Mouse (Mus musculus) olfactory bulb, adult 2 months (tissue): ENCODE measurements at regions not wholly inside any gene's neighbourhood (a gene's known extent, or its start where the extent isn't known, plus 50 kb on each side); places are given as distances from the start of the nearest gene placed in this dataset.

Experiments used
- H3K27ac ChIP-seq: fragments of 200-500 bp; 2 replicates; pipeline ENCODE4 v1.5.1; 2012; ENCODE audit warnings: low read depth, low read length; ENCODE audit not compliant: insufficient read depth
- H3K4me1 ChIP-seq: fragments of 200-500 bp; 2 replicates; pipeline ENCODE4 v1.6.1; 2012; ENCODE audit warnings: low read length; ENCODE audit not compliant: control insufficient read depth, insufficient read depth
- H3K4me3 ChIP-seq: fragments of 200-500 bp; 2 replicates; pipeline ENCODE4 v1.5.1; 2012; ENCODE audit warnings: mild to moderate bottlenecking, low read depth, low read length, moderate library complexity; ENCODE audit not compliant: insufficient read depth
- CTCF ChIP-seq: fragments of 200-500 bp; IDR thresholded peaks from 2 replicates; pipeline ENCODE4 v1.5.1; 2012; ENCODE audit warnings: low read depth, mild to moderate bottlenecking, low read length, moderate library complexity; ENCODE audit not compliant: insufficient read depth
- POLR2A ChIP-seq: fragments of 200-500 bp; IDR thresholded peaks from 2 replicates; pipeline ENCODE4 v1.6.1; 2012; ENCODE audit warnings: mild to moderate bottlenecking, low read depth, low read length, moderate library complexity; ENCODE audit not compliant: insufficient read depth
- WGBS: fragments of 180-500 bp; shearing (Covaris S2); methylation state at CpG from one replicate; pipeline ENCODE4 v1.1.7; 2018; 5-methylcytosine and 5-hydroxymethylcytosine counted together

DNA sequence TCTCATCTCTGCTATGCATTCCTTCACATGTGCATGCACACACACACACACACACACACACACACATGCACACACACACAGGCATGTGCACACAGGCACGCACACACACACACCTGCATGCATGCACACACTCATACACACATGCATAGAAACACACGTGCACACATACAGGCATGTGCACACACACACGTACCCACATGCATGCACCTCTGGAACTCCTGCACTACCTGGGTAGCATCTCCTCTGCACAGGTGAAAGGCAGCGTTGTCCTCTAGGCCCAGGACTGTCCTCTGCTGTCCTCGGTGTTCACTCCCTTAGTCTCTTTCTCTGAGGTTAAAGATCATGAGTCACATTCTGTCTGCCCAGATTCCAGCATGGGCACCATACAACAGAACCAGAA, 258.0 kb downstream of the Cxcl12 start:
- H3K27ac ChIP-seq: no peak overlapping the region
- H3K4me1 ChIP-seq: peaks cover 5% of the 10 kb centered on the region
- H3K4me3 ChIP-seq: no peak overlapping the region
- TF ChIP-seq POLR2A (no peak), CTCF (no peak)
- WGBS: 99% methylated on average over 5 of the region's 5 CpGs

DNA sequence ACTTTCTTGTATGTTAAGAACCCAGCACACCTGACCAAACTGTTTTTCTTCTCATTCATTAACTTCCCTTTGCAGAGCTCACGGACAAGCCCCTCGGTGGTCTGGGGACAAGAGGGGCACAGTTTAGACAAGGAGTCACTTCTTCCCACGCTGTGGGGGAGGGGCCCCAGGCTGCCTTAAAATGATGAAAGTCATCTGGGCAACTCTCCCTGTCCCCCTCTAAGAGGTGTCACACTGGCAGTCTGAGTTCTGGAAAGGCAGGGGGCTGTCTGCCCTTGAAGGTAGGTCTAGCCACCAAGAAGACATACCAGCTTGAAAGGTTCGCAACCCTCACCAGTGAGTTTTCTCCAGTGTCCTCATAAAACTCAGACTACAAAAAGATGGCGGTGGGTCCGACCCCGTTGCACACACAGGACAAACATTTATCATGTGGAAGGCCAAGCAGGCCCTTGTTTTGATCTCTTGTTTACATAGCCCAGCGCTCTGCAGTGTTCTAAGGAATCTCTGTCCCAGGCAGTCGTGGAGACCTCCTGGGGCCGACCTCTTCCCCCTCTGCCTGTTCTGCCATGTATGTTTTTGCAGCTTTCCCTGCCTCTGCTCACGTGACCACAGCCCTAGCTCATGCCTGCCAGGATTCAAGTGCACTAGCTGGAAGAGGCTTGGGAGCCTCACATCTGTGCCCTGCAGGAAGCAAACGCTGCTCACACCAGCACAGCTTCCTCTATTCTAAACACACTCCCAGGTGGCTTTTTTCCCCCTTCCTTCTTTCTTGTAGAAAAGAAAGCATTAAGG, 259.2 kb downstream of the Cxcl12 start:
- Histone ChIP-seq H3K4me1 (peaks cover 5% of the 10 kb centered on the region), H3K4me3 (no peak overlapping the region), H3K27ac (no peak overlapping the region)
- WGBS: 62% methylated on average over 12 of the region's 12 CpGs
- TF ChIP-seq POLR2A (no peak), CTCF (no peak)

- TF ChIP-seq CTCF (no peak), POLR2A (no peak)
- Histone ChIP-seq H3K4me3 (no peak overlapping the region), H3K4me1 (peaks cover 5% of the 10 kb centered on the region), H3K27ac (no peak overlapping the region)
- 89% methylated on average over 11 of the region's 11 CpGs for WGBS
Measured at GRCm38 (mm10) chr6:117428441-117428840, 260.1 kb downstream of the Cxcl12 start.

DNA sequence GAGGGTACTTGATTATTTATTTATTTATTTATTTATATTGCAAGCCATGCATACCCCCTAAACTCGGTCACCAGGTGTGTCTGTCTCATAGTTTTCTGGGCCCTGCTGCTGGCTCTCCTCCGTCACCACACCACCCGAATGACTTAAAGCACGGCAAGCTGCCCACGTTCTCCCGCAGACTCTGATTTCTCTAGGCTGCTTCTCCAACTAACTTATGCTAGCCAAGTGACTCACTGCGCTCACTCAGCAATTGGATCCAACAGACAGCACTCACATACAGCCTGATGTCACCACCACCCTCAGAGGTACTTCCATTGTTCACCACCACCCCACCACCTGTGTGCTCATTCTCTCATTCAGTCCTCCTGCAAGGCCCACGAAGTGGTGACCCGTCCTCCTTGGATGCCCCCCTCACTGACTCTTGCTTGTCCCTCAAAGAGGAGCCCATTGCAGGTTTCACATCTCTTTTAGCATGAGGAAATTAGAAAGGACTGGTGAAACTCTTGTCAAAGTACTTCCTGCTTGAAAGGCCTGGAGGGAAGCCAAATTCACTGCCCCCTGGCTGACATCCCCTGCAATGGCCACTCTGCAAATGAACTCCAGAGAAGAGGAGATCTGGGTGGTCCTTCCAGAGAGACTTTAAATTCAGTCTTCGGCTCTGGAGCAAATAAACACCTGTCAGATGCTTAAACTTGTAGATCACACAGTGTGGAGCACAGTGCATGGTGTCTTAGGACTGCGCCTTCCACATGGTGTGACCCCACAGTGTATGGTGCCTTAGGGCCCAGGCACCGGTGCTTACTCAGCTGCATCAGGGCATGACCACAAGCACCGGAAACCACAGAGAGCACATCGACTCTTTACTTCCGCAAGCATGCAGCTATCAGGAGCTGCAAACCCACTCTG, 262.8 kb downstream of the Cxcl12 start:
- Histone ChIP-seq H3K27ac (no peak overlapping the region), H3K4me3 (no peak overlapping the region), H3K4me1 (peaks cover 5% of the 10 kb centered on the region)
- 79% methylated on average over 15 of the region's 15 CpGs for WGBS
- TF ChIP-seq POLR2A (no peak), CTCF (no peak)

DNA sequence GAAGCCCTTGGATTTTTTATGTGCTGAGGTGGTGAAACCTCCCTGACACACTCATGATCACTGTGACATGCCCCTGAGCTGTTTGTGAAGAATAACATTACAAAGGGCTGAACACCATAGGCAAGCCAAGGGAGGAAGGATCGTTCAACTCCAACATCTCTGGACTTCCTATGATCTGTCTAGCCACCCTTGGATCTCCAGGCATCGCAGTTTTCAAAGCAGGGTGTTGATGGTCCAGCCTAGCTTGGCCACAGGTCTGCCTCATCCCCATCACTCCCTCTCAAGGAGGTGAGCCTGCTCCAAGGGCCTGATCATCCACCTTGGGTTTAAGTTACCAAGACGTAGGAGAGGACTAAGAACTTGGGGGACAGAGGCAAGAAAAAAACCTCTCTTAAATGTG, 268.5 kb downstream of the Cxcl12 start:
- Histone ChIP-seq H3K4me1 (0 out of 2 replicates have a peak, but pooled peaks cover 5% of the 10 kb centered on the region), H3K4me3 (no peak overlapping the region), H3K27ac (no peak overlapping the region)
- TF ChIP-seq CTCF (no peak), POLR2A (no peak)
- 90% methylated on average over 3 of the region's 3 CpGs for WGBS

DNA sequence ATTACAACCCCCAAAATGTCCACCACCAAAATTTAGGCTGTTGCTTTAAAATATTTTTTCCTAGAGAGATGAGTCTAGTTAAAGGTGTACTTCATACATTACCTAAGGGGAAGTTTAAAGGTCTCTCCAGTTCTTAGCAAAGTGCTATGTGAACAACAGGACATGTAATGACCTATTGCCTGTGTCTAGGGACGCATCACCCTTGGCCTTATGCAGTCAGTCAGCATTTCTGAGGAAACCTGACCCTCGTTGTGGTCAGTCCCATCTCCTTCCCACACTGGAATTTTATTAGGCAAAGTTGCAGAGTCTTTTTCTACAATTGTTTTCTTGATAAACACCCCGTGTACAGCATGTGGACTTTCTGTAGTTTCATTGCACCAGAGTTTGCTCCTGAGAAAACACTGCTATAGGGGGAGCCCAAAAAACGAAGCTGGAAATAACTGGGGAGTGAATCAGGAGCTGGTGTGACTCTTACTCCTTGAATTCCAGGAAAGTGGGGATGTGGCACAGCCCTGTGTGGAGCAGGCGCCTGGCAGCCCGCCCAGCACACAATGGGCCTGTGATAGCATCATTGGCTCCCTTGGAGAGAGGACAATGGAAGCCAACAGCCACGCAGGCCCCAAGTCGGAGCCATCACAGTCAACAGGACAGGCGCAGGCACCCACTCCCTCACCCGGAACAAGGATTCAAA, 269.2 kb downstream of the Cxcl12 start:
- TF ChIP-seq POLR2A (no peak), CTCF (no peak)
- 56% methylated on average over 10 of the region's 10 CpGs for WGBS
- Histone ChIP-seq H3K4me3 (no peak overlapping the region), H3K4me1 (0 out of 2 replicates have a peak, but pooled peaks cover 5% of the 10 kb centered on the region), H3K27ac (no peak overlapping the region)

- TF ChIP-seq CTCF (no peak), POLR2A (no peak)
- no peak overlapping the region for H3K27ac ChIP-seq
- no peak overlapping the region for H3K4me3 ChIP-seq
- no peaks in the 10 kb centered on the region for H3K4me1 ChIP-seq
- 43% methylated on average over 3 of the region's 3 CpGs for WGBS
Measured at GRCm38 (mm10) chr6:117448652-117449051, 280.3 kb downstream of the Cxcl12 start.

DNA sequence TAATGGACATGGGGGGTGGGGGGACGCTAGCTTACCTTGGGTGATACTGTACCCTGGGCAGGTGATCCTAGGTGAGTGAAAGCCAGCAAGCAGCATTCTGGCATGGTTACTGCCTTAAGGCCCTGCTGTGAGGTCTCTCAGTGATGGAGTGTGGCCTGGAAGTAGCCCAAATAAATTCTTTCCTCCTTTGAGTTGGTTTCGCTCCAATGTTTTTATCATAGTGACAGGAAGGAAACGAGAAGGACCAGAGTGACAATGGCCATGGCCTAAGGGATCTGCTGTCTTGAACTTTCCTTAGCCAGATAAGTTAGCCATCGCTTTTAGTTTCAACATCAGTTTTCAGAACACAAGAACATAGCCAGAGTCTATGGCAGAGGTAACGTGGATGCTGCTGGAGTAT, 282.7 kb downstream of the Cxcl12 start:
- TF ChIP-seq POLR2A (no peak), CTCF (no peak)
- Histone ChIP-seq H3K4me1 (no peaks in the 10 kb centered on the region), H3K4me3 (no peak overlapping the region), H3K27ac (no peak overlapping the region)
- WGBS: 78% methylated on average over 5 of the region's 5 CpGs
